Mouse (Mus musculus): ENCODE results near the gene Nexn.

DNA sequence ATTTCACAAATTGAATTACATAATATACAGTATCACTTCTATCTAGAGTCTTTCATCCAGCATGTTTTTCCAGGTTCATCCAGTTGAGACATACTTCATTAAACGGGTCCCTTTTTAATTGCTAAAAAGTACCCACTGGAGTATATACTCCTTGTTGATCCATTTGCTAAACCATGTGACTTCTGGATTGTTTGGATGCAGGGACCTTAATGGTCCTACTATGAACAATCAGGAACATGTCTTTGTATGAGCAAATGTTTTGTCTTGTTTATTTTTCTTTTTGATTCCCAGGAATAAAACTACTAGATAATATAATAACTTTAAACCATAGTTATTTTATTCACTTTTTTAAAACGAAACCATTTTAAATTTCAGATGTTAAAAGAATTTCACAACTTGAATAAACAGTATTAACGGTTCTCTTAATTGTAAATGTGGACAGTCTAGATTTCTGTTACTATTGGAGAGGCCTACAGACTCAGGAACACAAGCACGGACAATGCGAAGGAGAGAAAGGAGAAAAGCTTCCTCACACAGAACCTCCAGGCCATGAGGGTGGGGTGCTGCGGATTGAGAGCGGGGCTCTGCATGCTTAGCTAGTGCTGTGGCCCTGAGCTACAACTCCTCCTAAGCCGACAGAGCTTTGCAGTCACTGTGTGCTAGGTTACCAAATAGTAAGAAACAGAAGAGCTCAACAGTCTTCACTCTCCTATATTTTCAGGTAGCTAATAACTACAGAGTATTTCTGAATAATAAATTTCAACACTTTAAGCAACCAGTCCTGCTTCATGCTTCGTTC, 75.3 kb downstream of the Nexn start:
- TF ChIP-seq CTCF (IDR thresholded peaks at IDR 0.05; ENCODE audit: low read depth) (no peak), EP300 (optimal IDR thresholded peaks at IDR 0.05) (no peak)

Data from stomach, postnatal 0 days (tissue).